Mouse (Mus musculus): ENCODE measurements around the gene Ppp1r18.

GRCm38 (mm10) chr17:35864832-35865353 is 500 bp upstream of the Ppp1r18 start:
- TF ChIP-seq POLR2A (IDR thresholded peaks at IDR 0.05; ENCODE audit: extremely low read depth, insufficient read depth, low read length) (no peak), CTCF (IDR thresholded peaks at IDR 0.05; ENCODE audit: low read depth, low read length) (no peak)
